Mouse (Mus musculus): Measurements from ENCODE around the gene Cfap46.

DNA sequence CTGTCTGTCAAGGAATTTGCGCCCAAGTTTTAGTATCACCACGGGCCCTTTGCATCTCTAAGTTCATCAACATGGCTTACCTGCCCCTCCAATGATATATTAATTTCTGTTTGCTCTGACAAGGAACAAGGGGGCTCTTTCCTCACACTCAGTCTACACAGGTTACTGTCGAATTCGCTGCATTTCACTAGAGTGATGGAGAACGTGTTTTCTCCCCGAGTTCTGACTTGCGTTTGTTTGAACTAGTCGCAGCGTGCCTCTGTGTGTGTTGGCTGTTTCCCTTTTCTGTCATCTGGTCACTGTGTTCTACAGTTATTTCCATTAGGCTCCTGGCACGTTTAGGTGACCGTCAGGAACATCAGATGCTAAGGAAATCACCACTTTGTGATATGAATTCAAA lies 8.6 kb upstream of the Cfap46 start:
- TF ChIP-seq CTCF (IDR thresholded peaks at IDR 0.05) (no peak), EP300 (IDR thresholded peaks at IDR 0.05) (no peak)

Measured in lung, postnatal 0 days (tissue).